Mouse (Mus musculus): ENCODE measurements around the gene Rtbdn. TPM values are rescaled to one million over a fixed set of nuclear protein-coding genes. Genes with fewer than 3 reads are reported as not detected.
A peak's percentile ranks its signal among the peaks of the same experiment; 100 is the strongest.

Gene Rtbdn
- total RNA-seq, 4 experiments from 2014 or later = not detected

DNA sequence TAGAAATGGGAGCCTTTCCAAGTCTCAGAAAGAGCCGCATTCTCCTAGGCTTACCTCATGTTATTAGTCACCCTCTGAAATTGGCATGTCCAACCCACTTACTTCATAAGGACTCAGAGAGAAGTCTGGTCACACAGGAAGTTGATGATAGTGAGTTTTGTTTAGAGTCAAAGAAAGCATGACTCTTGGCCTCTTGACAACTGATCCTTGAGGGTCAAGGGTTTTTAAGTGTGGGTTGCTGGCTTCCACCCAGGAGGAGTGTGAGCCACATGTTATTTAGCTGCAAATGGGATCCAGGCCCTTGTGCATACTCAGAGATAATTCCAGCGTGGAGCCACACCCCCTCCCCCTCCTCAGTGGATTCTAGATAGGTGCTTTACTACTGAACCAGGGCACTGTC is 25.2 kb upstream of the Rtbdn start:
- no peak for DNase-seq (ENCODE audit: low spot score in 2 of 2)

DNA sequence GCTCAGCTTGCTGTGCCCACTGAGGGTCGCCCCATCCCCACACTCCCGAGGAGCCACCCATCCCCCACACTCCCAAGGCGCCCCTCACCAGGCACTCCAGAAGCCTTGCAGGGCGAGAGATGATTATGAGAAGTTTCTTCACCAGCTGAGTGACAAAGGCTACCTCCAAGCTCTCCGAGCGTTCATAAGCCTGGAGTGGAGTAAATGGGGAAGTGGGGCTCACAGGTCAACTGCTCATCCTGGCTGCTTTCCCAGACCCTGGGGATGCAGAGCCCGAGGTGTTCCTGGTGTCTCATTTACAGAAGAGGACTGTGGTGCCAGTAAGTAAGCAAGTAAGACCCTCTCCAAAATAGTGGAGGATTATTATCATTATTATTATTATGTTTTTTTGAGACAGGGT is 21.2 kb upstream of the Rtbdn start:
- no peak for DNase-seq (ENCODE audit: low spot score in 2 of 2)

DNA sequence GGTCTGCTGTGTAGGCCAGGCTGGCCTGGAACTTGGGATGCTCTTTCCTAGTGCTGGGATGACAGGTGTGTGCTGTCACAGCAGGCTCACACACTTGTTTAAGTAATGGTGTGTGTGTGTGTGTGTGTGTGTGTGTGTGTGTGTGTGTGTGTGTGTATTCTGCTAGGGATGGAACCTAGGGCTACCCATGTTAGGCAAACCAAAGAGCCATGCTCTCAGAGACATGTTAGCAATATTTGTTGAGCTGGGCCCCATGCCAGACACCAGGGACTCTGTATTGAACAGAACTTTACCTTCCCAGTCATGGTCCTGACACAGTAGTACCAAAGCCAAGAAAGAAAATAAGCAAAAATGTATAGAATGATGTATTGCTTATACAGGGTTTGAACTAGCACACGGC is 19.3 kb upstream of the Rtbdn start:
- no peak for DNase-seq (ENCODE audit: low spot score in 2 of 2)

DNA sequence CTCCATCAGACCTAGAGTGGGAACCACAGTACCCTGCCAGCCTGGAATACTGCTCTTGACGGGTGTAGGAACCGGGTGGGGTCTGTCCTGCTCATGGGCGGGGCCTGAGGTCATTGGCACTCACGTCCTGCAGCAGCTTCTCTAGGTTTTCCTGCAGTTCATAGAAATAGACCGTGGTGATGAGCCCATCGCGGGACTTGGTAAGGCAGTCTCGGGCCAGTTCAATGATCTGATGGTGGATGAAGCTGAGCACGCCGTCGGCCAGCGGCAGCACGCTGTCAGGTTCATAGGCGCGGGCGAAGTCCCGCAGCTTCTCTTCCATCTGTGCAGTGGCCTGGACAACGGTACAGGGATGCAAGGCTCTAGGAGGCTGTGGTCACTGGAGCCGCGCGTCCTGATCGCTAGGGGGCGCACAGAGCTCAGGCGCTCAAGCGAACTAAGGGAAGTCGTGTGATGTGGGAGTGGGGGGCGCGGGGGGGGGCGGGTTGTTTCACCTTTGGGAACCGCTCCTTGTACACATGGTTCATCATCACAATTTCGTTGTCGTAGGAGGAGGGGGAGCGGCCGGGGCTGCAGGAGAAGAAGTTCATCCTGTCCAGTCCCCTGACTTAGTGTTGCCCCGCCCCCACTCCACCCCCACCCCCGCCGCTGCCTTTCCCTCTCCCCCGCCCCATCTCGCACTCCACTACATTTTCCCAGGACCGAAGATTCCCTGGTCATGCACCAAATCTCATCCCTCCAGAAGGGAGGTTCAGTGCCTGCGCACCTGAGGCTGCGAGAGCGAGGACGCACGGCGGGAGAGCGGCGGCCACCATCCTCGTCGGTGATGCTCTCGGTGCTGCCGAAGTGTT is 18.1 kb upstream of the Rtbdn start:
- peak in 1 of 2 experiments; percentile 41 for DNase-seq (ENCODE audit: low spot score in 2 of 2)

DNA sequence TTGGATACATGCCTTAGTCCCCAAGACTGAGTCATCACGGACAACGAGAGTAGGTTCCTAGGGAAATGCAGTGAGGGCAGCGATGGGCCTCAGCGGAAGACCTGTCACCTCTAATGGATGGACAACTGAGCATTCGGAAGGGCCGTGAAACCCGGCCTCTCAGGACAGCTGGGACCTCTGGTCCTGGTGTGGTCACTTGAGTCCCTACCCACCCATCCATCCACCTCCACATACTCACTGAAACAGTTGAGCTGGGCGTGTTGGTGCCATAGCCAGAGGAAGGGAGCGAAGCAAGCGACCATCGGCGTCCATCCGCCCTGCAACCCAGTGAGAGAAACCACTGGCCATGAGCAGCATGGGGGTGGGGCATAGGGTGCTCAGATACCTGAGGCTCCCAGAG is 16.2 kb upstream of the Rtbdn start:
- no peak for DNase-seq (ENCODE audit: low spot score in 2 of 2)

DNA sequence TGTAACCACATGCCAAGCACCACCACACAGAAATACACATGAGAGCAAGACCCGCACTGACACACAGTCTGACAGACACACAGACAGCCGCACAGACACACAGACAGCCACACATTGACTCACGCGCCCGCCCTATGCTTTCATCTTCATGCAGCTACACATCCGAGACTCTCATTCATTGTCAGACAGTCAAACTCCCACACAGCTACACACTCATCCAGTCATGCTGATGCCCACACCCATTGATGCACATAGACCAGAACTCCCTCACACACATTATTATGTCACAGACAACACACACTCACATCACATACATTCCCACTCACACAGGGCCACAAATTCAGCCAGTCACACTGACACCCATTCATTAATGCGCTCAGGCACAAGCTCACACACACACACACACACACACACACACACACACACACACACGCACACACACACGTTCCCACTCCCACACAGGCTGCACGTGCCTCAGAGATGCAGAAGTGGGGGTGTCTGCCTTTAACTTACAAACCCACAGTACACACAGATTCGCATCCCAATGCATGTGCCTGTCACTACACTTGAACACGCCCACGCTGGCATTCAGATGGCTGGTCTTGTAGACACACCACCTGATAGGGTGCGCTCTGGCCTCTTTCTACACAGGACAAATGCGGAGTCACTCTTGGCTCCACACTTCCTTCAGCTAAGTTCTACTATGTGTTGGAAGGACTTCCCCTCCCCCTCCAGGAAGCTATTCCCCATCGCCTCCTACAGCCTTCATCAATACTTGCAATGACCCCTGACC is 12.8 kb upstream of the Rtbdn start:
- DNase-seq (ENCODE audit: low spot score in 2 of 2) = no peak

DNA sequence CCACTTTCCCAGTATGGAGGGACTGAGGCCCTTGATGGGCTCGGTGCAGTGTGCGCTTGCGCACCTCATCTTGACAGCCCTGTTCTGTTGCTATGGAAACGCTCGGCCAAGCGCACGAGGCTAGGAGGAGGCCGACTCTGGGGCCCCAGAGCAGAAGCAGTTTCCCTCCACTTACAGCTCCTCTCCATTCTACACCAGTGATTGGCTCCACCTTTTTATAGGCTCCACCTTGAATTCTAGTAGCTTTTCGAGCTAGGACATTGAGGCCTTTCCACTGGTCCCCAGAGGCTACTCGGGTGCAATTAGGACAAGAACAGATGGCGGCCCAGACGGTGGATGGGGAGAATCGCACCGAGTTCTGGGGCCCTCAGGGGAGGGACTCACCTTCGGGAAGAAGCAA is 11.9 kb upstream of the Rtbdn start:
- no peak for DNase-seq (ENCODE audit: low spot score in 2 of 2)

DNA sequence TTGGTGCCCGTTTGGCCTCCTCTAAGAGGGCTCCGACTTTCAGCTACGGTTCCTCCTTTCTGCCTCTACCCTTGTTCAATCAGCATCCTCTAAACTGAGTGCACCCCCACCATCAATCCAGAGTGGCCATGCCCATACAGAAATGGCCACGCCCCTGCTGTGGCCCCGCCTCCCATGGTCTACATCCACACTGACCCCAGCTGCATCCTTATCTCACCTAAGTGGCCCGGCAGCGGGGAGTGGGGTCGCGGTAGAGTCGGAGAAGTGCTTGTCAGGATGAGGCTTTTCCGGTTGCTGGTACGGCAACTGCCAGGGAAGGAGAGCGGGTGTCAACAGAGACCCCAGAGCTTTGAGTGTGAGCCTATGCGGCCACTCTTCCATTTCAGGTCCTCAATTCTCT is 11.3 kb upstream of the Rtbdn start:
- no peak for DNase-seq (ENCODE audit: low spot score in 2 of 2)

DNA sequence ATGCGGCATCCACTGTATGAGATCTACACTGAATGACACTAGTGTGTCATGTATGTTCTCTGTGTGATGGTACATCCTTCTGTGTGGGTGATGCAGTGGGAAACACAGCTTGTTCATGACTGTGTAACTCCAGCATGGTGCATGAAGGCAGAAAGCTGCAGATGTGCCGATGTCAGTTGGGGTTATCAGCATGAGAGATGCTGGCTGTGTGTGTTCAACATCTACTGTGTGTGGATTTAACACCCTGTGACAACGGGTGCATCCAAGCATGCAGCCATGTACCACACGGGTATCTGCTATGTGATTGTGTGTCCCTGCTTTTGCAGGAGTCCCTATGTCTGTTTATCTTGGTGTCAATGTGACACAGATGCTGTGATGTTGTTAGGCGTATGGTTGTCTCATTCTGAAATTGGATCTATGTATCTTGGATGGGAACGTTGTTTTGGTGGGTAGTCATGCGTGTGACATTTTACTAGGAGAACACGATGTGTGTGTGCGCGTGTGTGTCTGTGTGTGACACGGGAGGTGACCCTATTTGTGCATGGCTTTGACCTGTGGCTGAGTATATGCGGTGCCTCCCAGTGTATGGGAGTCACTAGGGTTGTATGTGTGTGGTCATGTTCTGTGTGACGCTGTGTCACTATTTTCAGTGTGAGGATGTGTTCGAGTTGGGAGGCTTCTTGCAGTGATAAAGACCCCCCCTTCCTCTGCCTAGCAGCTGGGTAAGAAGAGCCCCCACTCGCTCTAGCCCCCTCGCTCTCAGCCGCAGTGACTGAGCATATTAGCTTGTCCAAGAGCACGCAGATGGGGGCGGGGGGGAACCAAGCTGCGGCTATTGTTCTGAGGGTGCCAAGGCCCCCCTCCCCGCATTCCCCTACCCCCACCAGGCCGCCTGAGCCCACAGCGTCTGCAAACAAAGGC is 10.5 kb upstream of the Rtbdn start:
- DNase-seq (ENCODE audit: low spot score in 2 of 2) = no peak

DNA sequence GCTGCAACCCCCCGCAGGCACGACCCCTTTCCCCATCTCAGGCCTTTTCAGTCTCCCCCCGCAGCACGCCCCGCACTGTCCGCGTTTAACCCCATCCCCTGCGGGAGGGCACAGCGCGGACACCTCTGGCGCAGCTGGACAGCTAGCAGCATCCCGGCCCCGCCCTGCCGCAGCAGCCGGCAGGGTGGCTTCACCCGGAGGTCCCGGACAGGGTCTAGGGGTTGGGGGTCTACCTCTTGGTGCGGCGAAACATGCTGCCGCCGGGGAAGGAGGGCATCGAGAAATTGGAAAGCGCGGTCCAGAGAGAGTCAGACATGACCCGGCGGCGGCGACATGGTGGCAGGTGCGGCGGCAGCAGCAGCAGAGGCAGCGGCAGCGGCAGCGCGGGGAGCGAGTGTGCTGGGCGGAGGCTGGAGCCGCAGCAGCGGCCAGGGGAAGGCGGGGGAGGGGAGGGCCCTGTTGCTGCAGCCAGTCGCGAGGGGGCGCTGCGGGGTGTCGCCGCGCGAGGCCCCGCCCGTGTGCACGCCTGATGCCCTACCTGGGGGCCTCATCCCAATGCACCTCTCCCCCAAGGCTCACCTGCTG is 9.7 kb upstream of the Rtbdn start, which contains the start of gene Mast1:
Mast1 (minus strand) TSS at position 398 of the 585 bp plus-strand sequence.
- DNase-seq (ENCODE audit: low spot score in 2 of 2) = no peak

DNA sequence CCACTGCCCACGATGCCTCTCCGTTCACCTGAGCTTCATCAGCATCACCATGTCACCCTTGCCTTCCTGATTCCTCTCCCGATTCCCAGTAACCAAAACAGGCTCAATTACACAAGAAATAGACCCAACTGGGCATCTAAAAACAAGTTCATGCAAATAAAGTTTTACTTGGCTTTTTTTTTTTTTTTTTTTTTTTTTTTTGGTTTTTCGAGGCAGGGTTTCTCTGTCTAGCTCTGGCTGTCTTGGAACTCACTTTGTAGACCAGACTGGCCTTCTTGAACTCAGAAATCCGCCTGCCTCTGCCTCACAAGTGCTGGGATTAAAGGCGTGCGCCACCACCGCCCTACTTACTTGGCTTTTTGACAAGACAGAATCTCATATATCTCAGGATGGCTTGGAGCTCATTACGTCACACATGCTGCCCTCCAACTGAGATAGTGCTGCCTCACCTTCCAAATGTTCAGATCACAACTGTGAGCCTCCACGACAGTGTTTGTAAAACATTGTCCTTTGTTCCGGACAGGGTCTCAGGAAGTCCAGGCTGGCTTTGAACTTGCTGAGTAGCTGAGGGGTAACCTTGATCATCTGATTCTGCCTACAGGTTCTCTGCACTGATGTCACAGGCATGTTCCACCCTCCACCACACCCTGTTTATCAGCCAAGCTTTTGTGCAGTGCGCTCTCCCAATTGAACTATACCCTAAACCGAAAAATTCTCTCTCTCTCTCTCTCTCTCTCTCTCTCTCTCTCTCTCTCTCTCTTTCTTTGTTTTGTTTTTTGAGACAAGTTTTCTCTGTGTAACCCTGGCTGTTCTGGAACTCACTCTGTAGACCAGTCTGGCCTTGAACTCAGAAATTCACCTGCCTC is 8.9 kb upstream of the Rtbdn start:
- no peak for DNase-seq (ENCODE audit: low spot score in 2 of 2)

DNA sequence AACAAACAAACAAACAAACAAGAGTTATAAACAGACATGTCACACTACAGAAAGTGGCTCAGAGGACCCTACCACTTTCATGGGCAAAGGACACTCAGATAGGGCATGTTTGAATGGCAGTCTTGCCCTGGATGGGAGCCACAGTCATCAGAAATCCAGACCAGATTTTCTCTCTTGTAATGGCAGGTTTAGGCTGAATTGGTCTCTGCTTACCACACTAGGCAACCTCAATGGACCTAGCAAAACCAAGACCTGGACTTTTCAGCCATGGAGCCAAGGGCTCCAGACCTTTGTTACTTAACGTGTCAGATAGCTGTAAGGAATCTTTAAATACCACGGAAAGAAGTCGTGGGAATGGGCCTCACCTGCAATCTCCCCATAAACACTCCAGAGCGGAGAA is 3.1 kb upstream of the Rtbdn start:
- no peak for DNase-seq (ENCODE audit: low spot score in 2 of 2)

DNA sequence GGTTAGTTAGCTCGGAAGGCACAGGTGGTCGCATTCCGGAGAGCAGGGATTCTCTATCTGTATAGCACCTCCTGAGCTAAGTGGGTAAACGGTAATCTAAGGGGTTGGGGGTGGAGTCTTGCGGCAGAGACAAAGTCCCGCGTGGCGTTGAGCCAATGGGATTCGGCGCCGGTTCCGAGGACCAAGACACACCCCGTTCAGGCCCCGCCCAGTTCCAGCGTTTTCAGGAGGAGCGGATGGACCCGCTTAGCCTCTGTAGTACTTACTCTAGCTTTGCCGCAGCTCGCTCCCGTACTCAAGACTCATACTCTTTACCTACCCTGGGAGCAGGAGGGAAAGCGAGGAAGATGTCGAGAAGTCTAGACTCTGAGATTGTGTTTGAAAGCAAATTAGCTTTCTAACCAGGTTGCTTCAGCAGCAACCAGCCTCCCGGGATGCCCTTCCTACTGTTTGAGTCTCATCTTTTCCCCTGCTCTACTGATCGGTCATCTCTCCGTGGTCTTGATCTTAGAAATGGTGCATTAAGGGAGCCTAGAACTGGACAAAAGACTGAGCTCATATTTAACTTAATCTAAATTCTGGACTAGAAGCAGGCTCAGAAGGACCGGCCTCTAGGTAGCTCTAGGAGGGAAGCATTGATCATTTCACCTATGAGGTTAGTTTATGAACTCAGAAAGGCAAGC is 2.2 kb upstream of the Rtbdn start:
- DNase-seq (ENCODE audit: low spot score in 2 of 2) = no peak

DNA sequence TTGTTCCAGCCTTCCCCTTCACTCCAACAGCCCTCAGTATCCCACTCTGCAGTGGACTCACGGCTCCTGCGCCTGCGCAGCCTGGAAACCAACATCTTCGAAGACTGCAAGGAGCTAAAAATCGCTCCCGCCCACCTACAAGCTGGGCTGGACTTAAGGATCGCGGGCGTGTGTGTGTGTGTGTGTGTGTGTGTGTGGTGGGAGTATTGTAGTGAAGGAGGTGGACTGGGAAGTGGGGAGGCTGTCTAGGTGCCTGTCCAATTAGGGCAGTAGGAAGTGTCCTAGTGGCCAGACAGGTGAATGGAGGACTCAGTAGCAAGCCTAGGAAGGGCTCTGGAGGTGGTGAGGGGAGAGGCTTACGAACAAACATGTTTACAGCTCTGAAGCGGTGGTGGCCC is 1.6 kb upstream of the Rtbdn start:
- no peak for DNase-seq (ENCODE audit: low spot score in 2 of 2)

DNA sequence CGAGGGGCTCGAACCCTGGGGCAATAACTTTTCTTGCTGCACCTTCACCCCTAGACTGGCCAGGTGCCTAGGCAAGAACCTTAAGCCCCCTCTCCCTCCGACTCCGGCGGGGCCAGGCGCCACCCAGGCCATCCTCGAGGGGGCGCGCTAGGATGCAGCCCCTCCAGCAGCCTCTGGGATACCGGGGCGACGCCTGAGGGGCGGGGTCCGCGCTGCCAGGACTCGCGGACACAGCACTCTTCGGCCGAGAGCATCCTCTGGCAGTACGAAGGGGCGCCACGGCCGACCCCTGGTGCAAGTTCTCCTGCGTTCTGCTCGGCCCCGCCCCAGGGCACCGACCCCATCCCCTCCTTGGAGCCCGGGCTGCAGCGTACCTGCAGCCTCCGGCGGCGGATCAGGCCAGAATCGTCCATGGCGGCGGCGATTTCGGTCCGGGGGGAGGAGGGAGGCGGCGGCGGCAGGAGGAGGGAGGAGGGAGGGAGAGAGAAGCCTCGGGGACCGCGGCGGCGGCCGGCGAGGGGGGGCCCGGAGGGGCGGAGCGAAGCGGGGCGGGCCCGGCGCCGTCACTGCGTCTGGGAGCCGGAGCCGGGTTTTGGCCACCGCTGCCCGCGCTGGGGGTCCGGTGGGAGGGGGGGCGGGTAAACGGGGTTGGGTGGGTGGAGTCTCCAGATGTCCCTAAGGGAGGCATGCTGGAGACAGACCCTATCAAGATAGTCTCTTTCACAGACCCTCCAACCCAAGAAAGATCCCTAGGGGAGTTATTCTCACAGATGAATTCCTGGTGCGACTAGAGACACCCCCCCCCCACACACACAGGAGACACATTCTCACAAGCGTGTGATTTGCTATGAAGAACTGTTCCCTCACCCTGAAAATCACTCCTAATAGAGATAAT is 911 bp upstream of the Rtbdn start:
- no peak for DNase-seq (ENCODE audit: low spot score in 2 of 2)

DNA sequence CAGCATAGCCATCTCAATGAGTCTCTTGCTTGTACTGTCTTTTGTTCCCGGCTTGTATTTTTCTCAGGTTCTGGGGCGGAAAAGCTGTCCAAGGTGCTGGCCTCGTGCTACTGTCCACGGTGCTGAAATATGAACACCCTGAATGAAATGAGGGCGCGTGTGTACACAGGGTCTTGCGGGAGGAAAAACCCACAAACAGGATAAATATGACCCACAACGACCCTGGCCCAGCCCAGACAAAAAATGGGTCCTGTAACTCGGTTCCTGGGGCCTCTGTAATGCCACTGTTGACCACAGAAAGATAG is 402 bp downstream of the Rtbdn start:
- DNase-seq (ENCODE audit: low spot score in 2 of 2) = no peak

DNA sequence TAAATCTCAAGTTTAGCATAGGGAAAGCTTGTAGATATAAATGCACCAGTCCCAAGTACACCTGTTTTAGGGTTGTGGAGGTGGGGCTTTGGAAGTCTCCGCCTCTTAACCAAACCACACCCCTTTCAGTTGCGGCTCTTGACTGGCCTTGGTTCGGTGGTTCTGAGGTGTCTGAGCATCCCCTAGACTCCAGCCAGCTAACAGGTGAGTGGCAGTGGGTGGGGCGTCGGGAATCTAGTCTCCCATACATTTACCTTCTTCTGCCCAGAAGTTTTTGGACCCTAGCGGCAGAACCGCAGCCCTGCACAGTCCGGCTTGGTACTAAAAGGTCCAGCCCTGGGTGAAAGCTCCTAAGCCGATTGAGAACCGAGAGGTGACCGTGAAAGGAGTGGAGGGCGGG is 3.0 kb downstream of the Rtbdn start:
- DNase-seq (ENCODE audit: low spot score in 2 of 2) = no peak

DNA sequence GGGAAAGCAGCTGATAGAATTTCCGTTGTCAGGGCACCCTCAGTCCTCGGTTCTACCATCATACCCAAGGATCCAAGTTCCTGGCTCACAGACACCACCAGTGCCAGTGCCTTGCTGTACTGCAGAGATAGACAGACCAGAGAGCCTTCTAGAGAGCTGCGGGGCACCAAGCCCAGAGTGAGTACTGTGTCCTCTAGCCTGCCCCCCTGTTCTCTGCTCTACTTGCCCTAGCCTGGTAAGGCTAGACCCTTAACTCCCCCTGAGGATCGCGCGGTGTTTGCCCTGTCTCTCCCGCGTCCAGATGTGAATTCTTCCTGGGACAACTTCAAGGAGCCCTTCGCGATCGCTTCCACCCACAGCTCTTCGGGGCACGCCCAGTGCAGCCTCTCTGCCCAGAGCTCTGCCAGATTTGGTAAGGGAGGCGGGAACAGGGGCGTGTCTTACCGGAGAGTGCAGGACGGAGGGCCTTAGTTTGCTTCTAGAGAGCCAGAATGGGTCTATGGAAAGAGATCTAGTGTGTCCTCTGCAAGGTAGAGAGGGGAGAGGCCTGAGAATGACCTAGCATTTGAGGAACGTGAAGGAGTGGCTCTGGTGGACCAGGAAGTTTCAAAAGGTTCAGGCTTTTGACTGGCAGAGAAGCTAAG is 5.9 kb downstream of the Rtbdn start:
- DNase-seq (ENCODE audit: low spot score in 2 of 2) = no peak
